Mouse (Mus musculus) gastrocnemius, postnatal 14 days (tissue): ENCODE data around the gene Ormdl3. TPM values are rescaled to one million over a fixed set of nuclear protein-coding genes. Genes with fewer than 3 reads are reported as not detected.

ENCODE experiments used
- DNase-seq: peaks from one replicate; pipeline ENCODE4 v3.0.0; 2021; ENCODE audit warnings: mixed read lengths
- intact Hi-C: fragments of 180-260 bp; cut with DNase I; formaldehyde crosslinking; loops from one replicate; pipeline ENCODE4 v1.15.1; 2025; ENCODE audit warnings: low total_unique reads
- total RNA-seq, 2 experiments: library from RNA; stranded (reverse); gene quantifications; 2 replicates each; pipeline ENCODE4 v1.2.3; 2021

Gene Ormdl3
- total RNA-seq, 2 experiments from 2014 or later, result 18.3 to 18.7 TPM

DNA sequence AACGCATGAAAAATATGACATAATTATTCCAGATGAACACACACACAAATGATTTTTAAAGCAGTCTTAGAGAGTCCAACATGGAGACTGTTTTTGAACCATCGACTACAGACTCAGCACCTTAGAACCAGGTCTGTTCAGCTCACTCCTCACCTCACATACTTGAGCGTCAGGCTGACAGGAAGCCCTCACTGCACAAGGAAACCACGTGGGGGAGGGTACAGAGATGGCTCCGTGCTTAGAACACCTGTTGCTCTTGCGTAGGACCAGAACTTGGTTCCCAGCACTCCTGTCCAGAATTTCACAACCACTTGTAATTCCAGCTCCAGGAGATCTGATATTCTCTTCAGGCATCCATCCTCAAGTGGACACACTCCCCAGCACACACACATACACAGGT is 7.9 kb upstream of the Ormdl3 start:
- intact Hi-C loops, result loop anchor here (5.0 kb wide), 1 partner anchor 43 kb away; the partner anchor contains the start of gene Zpbp2
- DNase-seq, result no peak

DNA sequence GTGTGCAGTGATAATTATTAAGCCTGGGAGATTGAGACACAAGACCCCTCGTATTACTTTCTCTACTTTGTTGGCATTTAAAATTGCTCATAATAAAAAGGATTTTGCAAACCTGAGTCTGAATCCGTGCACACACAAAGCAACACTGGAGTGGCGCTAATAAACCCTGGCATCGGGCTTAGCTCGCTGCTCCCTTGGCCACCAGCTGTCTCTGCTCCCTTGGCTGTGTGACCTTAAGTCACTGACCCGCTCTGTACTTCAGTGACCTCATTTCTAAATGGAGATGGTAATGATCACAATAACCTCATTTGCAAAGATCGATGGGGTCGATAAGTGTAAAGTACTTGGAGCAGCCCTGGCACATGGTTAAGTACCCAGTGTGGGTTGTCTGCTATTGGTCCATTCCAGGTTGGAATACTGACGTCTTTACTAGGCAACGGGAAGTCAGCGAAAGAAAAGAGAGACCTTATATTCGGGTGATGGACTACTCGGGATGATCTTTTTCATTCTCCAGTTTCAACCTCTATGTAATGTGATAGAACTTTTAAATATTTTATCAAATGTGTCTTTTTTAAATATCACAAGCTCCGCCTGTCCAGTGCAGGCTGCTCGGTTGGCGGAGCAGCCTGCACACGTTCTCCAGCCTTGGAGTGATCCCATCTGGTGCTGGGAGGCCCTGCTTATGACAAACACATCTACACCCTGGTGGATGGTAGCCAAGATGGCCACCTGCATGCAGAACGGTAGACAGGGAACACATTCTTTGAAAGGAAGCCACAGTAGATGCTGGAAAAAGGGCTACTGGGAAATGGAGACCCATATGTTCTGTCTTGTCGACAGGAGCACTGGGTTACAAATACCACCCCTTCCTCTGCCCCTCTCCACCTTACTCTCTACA is 3.6 kb upstream of the Ormdl3 start:
- intact Hi-C loops, result no loop called here

DNA sequence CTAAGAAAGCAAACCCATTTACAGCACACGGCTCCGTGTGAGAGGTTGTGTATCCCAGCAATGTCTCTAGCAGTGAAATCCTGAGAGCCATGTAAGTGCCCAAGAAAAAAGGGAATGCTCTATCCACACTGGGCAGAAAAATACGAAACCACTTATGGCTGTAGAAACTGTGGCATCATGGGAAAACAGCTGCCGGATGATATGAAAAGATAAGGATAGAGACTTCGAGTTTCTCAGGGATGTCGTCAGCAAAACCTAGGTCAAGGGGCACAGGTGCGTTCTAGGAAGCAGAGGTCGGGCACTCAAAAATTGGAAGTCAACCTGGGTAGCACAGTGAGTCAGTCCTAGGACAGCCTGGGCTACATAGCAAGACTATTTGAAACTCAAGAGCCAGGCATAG is 2.1 kb upstream of the Ormdl3 start:
- no peak for DNase-seq
- intact Hi-C loops, result no loop called here

More for the DNA sequence above, 3.6 kb upstream of the Ormdl3 start:
- DNase-seq, result no peak

DNA sequence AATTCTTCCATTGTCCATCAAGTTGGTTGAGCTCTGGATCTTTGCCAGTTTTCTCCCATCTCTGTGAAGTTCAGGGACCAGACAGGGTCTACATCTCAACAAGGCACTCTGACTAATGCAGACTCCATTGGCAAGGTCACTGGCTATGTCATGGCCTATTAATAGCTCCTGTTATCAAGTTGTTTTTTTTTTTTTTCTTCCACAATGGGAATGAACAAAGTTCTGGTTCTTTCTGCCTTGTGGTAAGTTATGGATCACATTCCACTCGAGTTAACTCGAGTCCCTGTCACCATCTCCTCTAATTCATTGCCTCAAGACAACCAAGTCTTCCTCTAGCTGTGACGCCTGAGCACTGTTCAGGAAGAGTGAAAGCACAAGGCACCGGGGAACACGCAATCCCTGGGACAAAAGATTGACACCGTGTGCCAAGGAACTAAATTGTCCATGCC is 1.7 kb upstream of the Ormdl3 start:
- intact Hi-C loops, result no loop called here
- DNase-seq, result no peak

DNA sequence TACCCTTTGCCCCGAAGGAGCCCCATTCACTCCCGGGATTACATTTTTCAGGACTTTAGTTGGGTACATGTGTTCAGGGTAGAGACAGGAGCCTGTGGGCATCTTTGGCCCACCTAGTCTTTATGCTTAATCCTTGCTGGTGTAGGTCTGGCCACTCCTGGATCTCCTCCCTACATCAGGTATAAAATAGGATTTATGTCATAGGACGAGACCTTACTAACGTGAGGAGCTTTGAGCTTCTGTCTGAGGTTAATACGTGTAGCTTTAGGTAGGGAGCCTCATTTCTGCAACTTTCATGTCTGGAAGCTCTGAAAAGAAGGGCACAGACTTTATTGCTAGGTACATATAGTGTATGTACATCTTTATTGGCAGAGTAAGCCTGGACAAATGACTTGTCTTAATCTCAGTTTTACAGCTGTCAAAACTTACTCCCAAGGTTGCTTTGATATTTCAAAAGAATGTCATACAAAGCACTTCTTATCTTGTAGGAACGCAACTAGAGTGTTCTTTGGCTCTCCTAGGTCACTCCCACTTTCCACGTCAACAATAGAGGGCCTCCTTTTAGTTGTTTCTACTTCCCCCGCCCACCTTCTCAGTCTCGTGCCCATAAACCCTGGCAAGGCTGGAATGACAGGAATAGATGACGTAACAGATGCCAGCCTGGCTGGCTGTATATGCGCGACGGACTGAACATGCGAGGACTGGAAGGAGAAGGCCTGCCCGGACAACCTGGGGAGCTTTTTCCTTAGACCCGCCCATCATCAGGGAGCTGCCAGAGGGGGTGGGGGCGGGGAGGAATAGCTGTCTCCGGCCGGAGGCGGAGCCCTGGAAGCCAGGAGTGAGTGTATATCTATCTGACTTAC is 747 bp upstream of the Ormdl3 start:
- peak; percentile 59 for DNase-seq
- intact Hi-C loops, result no loop called here

DNA sequence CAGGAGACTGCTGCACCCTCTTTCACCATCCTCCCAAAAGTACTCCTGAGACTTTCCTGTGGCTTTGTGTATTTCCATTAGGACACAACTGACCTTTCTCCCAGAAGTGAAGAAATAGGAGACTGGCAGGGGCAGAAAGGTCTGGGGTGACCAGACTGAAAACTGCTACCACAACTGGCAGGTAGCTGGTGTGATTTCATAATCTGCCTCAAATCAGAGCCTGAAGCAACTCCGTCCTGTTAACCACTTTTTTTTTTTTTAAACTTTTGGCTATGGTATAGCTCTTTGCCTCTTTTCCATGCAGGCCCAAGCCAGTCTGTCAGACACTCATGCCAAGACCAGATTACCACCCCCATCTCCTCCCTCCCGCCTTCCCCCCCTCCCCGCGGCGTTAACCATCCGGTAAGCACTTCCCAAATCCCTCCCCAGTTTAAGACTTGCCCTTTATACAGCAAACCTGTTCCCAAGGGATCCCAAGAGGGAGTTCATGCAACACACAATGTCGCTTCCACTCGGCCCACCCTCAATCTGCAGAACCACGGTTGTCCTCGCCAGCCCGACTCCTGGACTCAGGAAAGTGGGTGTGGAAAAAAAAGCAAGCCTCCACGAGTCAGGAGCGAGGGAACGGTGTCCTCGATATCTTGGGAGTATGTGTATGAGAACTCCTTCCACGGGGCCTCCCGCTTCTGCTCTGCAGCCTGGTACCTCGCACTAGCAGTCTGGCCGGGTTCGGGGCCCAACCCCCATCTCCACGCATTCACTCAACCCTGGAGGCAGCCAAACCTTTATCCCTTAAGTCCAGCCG is 879 bp downstream of the Ormdl3 start:
- intact Hi-C loops, result no loop called here
- no peak for DNase-seq

DNA sequence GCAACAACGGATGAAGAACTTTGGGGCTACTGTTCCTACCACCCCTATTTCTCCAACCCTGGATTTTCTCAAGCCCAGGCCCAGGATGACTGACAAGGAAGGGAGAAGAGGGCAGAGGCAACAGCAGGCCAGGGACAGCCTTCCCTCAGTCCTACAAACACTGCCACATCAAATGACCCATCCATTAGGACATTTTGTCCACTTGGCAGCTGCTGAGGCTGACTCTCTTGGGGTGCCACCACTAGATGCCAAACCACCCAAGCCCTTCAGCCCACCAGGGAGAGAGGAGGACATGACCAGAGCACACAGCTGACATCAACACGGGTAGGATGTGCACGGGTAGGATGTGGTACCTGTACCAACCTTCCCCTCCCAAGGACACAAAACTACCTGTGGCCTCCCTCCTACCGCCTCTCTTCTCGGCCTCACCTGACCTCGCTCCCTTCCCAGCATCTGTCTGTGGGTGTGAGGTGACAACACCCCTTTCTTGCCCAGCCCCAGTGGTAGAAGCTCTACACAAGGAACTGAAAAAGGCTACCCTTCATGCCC is 2.5 kb downstream of the Ormdl3 start:
- no peak for DNase-seq
- intact Hi-C loops, result no loop called here

DNA sequence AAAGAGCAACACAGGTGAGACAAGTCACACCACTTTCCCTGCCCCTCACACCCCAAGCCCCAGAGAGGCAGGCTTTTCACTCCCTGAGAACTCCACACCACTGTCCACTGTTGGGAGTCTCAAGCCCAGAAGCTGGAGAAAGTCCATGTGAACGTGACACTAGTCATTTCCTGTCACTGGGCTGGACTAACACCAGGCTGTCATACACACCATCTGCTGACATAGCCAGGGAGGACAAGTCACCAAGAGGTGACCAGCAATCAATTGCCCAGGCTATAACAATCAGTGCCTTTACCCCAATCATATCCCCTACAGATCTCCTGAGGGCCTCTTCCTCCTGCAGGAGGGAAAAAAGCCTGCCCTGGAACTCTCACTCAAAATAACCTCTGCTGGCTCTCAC is 3.0 kb downstream of the Ormdl3 start:
- intact Hi-C loops, result no loop called here

DNA sequence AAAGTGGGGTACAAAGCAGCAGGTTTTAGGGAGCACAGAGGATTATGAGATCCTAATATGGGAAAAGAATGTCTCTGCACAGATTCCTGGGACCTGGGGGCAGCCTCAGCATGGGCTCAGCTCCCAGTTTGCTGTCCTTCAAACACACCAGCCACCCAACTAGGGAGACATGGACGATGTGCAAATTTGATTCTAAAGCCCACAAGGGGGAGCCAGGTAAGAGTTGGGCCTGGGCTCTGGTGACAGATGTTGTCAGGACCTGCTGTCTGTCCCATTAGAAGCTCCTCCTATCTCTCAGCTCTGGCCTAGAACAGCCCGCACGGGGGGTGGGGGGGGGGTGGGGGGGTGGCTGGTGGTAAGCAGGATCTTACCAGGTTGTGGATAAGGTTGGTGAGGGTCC is 3.6 kb downstream of the Ormdl3 start:
- intact Hi-C loops, result no loop called here
- DNase-seq, result no peak

More for the DNA sequence above, 3.0 kb downstream of the Ormdl3 start:
- no peak for DNase-seq

DNA sequence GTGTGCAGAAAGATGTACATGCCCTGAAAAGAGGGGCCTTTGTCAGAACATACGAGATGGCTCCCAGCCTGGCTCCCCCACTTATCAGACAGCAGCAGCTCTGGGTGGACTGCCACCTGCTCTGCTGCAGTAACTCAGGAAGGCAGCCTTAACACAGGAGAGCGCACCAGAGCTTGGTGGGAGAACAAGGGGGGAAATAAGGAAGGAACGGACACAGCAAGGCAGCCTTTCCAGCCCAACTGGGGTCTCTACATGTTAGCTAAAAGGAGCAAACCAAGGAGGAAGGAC is 4.0 kb downstream of the Ormdl3 start:
- DNase-seq, result no peak

DNA sequence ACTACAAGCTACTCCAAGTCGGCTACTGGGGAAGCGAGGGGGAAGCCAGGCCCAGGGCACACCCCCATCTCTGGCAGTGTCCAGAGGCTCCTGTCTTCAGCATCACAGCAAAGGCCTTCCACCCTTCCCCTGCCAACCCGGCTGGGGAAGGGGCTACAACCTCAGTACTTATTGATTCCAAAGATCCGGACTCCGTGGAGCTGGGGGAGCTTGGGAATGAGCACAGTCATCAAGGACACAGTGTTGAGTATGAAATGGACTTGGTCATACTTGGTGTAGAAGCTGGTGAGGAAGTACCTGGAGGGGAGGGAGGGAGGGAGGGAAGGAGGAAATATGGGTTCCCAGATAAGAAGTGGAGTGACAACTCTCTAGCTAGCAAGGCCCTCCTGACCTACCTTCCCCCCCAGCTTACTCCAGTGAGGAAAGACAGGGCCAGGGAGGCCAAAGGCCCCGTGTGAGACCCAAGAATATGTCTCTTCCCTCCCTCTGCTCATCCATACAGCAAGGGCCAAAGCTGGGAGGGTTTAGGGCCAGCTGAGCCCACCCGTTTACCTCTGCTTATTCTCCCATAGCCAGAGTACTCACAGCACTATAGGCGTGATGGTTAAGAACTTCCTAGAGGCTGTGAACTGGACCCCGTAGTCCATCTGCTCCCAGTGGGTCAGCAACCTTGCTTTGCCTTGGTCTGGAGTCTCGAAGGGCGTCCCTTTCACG is 4.5 kb downstream of the Ormdl3 start:
- intact Hi-C loops, result no loop called here
- no peak for DNase-seq

More for the DNA sequence above, 4.0 kb downstream of the Ormdl3 start:
- intact Hi-C loops, result no loop called here

DNA sequence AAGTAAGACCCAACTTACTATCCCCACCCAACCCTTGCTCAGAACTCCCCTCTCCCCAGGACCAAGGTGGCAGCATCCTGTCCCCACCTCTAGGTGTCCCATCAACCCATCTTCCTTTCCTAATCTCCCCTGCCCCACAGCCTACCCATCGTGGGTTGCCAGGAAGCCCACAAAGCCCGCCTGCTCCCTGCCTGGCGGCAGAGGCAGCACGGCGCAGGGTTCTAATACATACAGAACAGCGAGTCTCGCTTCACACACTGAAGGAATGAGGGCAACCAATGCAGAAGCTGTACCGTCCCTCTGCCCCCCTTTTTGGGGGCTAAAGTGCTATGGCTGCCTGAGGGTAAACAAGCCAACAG is 5.2 kb downstream of the Ormdl3 start:
- intact Hi-C loops, result no loop called here
- DNase-seq, result no peak

DNA sequence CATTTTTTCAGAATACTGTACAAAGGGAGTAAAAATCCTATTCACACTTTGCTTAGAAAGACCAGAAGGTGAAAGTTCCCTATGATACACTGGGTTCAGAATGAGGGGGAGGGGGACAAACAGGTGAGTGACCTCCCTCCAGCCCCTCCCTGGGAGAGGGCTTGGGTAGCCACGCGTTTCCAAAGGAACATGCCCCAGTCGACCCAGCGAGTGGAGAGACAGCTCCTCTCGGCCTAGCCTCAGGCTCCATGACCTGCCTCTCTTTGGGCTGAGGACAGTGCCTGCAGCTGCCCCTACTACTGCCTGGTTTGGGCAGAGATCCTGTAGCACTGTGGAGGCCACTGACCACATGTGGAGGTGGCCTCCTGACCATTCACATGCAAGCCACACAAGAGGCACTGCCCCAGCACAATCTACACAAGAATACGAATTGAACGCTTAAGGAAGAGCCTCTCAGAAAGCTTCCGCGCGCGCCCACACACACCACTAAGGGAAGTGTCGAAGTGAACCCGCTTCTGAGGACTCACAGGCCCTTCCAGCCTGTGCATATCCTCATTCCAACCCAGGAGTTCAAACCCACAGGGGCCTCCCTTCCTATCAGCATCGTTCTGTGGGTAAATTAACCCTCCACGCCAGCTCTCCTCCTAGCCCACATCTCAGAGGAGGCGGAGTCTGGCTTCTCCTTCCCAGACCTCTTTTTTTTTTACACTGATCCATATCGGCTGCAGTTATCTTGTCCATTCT is 5.7 kb downstream of the Ormdl3 start:
- DNase-seq, result no peak
- intact Hi-C loops, result no loop called here

DNA sequence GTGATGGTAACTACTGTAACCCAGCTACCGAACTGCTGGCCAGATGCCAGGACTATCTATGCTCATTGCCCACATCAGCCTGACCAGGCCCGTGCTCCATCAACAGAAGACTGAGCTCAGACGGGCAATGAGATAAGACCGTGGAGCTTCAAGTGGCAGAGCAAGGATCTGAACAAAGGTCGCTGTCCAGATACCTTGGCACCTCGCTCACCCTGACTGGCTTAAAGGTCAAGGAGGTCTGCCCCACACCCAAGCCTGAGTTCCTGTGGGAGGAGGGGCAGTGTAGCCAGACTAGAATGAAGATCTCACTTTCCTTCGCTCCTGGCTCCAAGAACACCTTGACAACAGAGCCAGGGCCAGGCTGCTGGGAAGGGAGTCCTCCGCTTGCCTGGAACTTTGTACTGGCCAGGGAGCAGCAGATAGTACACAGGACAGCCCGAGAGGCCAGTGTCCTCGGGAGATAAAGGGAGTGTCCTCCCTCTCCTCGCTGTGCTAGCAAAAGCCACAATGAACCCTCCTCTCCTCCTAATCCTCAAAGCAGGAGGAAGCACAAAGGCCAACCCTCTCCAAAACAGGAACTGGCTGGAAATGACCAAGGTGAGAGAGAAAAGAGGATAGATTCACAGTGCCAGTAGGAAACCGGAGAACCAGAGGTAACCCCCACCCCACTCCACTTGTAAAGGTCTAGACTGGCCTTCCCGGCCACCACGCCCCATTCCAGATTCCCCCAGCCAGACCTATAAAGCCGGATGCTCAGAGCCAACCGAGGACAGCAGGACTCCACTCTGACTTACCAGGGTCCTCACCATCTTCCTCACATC is 6.7 kb downstream of the Ormdl3 start:
- DNase-seq, result no peak
- intact Hi-C loops, result no loop called here

DNA sequence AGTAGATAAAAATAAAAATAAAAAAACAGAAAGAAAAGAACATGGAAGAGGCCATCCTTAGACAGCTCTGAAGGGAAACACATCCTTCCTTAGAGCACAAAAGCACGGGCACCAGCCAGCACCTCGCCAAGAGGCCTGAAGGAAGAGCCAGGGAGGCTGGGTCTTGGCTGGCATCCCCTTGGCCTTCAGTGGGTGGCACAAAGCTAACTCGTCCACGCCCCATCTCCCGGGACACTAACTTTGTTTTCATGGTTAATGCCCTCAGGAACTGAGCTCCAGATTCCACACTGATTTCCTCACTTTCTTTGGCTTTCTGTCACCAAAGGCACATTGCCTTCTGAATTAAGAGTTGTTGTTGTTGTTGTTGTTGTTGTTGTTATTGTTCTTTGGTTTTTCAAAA is 9.4 kb downstream of the Ormdl3 start:
- DNase-seq, result no peak
- intact Hi-C loops, result no loop called here

DNA sequence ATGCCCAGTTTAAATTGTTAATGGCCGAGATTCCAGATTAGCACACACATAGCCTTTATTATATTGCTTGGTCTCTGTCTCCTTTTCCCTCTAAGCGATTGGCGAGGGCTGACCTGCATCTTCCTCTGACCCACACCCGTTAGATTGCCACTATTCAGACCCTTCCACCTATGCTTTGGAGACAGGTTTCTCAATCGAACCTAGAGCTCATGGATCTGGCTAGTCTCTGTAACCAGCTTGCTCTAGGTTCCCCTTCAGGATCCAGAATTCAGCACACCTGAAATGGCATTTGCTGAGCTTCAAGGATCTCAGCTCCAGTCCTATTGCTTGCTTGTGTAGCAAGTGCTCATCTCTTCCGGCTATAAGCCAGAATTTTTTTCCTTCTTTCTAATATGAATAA is 17.7 kb downstream of the Ormdl3 start:
- intact Hi-C loops, result no loop called here

DNA sequence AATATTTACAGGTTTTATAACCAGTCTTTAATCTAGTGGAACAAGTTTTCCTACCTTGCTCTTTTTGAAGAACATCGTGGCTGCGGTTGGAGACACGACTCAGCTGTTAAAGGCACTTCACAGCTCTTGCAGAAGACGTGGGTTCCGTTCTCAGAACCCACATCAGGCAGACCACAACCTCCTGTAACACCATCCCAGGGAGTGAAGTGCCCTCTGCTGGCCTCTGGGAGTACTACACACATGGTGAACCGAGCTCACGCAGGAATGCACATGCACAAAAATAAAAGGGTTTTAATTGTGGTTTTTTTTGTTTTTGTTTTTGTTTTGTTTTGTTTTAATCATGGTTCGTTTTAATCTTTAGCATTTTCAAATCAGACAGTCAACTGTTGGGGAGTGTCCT is 18.8 kb downstream of the Ormdl3 start:
- intact Hi-C loops, result no loop called here
- no peak for DNase-seq

More for the DNA sequence above, 17.7 kb downstream of the Ormdl3 start:
- DNase-seq, result no peak
